Mouse (Mus musculus) brain, embryonic 18.5 days (tissue): ENCODE results near the gene Clcn3.
"Not testable (repeated sequence)": the region's sequence is repeated elsewhere in the genome, so short reads cannot be mapped to it uniquely, and the experiment has no call there.

Experiments
- DNase-seq: peaks from one replicate; pipeline ENCODE4 v3.0.0-alpha.2; 2012; ENCODE audit warnings: low read depth, low spot score

Clcn3 gene

DNA sequence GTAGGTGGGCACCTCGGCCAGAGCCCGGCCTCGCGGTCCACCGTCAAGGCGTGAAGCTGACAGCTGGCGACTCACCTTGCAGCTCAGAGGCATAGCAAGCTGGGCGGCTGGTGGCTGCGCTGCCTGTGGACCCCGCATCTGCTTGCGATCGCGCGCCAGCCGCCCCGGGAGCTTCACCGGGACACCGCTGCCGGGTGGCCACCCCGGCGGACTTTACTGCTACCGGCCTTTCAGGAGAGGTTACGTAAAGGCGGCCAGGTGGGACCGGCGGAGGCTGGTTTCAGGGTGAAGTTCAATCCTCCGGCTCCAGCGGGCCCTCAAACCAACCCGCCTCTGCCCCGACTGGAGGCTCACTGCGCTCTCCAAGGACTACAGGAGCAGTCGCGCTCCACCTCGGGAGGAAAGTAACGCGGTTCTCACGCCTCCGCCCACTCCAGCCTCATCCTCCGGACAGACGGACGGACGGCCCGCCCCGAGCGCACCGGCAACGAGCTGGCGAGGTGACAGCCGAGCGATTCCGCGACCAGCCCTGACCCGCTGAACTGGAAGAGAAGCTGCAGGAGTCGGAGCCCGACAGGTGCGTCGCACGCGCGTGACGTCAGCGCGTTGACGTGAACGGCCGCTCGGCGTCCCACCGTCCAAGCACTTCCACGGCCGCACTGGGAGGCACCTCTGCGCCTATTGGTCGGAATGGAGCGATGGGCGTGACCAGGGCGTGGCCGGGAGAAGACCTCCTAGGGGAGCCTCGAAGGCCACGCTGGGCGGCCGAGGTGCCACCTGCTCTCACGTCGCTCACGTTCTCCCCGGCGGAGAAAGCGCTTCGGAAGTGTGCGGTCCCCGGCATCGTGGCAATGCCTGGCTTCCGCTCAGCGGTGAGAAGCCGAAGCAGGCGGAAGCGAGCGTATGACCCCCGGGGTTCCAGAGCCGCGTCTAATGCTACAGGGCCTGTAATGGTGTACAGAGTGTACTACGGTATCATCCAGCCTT, at the start of gene Clcn3:
TSS of gene Clcn3 (minus strand) at position 600 of the 987 bp plus-strand sequence.
- peak; percentile 94 for DNase-seq

- DNase-seq: no peak
These were observed 13.4 kb upstream of the Clcn3 start for GRCm38 (mm10) chr8:60996468-60996867.

GRCm38 (mm10) chr8:60993639-60993986, 10.5 kb upstream of the Clcn3 start:
- DNase-seq: no peak

GRCm38 (mm10) chr8:60992910-60993638, 10.0 kb upstream of the Clcn3 start, which contains the start of gene Nek1:
Gene Nek1 (plus strand): TSS chr8:60993195.
- peak; percentile 92 for DNase-seq

DNA sequence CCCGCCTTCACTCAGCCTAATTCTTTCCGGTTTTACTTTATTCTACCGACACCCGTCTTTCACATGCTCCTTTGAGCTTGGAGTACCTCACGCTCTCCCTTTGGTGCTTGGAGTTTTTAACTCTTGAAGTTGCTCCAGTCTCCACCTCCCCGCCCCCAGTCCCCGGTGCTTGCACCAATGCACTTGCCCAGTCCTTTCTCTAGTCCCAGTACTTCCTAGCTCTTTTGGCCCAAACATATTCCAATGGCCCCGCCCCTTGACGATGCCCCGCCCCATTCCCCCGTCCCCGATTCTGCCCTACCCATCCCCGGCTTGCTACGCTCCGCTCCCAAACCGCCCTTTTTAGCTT, 9.4 kb upstream of the Clcn3 start:
- no peak for DNase-seq

DNA sequence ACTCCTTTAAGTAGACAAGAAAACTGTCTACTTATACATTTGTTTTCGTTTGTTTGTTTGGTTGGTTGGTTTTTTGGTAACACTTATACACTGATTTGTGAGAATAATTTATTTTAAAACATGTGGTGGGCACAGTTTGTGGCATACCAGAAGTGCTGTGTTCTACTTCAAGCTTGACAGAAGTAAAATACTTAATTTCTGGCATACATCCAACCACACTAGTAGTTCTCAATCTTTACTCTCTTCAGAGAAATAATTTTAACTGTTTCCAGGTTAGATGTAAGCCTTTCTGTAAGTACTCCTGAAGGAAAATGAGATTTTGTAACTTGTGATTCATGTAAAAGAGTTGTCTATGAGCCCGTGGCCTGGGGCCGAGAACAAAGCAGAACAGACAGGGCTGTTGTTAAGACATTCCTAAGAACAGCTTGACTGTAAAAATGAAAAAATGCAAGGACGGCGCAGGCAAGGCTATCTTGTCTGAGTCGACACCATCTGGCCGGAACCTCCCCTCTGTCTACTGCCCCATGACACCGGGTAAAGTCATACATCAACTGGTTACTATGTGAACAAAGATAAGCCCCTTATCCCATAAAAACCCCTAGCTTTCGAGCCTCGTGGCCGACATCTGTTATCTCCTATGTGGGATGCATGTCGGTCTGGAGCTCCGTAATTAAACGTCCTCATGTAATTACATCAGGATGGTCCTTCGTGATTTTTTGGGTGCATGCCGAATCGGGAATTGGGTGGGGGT, 1.3 kb upstream of the Clcn3 start:
- DNase-seq: not testable (repeated sequence)

GRCm38 (mm10) chr8:60983688-60984079, 584 bp upstream of the Clcn3 start:
- peak; percentile 24 for DNase-seq

GRCm38 (mm10) chr8:60981388-60981787, 1.7 kb downstream of the Clcn3 start:
- no peak for DNase-seq

DNA sequence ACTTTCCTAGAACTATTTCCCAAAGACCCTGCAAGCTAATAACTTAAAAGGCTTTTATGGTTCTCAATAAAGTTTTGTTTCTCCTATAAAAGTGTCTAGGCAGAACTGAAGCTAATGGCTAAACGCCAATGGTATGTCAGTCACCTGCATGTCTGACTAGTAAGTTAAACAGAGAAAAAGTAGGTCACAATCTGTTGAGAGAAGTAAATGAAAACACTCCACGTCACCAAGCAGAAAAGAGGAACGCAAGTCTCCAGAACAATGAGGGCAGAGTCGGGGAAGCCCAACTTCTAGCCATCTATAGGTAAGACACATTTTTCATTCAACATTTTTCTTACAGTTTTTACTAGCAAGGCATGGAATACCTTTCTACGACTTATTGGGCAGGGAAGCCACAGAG, 4.6 kb downstream of the Clcn3 start:
- no peak for DNase-seq

DNA sequence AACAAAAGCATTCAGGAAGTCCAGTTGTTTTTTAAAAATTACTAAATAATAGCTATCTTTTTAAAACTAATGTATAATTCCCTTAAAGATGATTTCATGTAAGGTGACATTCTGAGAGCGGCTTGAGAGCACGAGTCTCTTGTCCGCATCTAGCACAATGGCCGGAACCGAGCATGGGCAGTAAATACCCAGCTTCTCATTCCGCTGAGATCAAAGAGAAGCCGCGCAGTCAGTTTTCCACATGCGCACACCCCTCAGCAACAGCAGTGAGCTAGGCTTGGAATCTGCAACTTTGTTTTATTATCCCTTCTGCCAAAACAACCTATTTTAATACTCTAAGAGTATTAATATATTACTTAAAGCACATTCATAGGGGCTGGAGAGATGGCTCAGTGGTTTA, 6.3 kb downstream of the Clcn3 start:
- no peak for DNase-seq

GRCm38 (mm10) chr8:60974837-60975236, 8.3 kb downstream of the Clcn3 start:
- DNase-seq: no peak

- no peak for DNase-seq
These were observed 9.7 kb downstream of the Clcn3 start for GRCm38 (mm10) chr8:60973448-60973847.

- no peak for DNase-seq
These were observed 11.3 kb downstream of the Clcn3 start for GRCm38 (mm10) chr8:60971808-60972207.

- DNase-seq: no peak
These were observed 14.0 kb downstream of the Clcn3 start for GRCm38 (mm10) chr8:60969091-60969490.

DNA sequence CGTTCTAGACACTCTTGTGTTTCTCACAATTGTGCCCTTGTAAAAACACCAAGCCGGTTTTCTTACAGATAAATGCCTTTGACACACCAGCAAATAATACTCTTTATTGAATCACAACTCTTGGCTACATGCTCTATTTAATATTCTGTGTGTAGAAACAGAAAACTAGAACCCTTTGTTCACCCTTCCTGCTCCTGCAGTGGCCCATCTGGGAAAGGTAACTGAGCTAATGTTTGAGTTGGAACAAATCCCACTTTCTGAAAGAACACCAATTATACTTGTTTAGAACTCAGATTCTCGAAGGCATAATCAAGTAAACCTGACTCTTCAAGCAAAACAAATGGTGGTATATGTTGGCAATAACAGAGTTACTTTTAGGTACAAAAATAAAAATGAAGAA, 17.4 kb downstream of the Clcn3 start:
- DNase-seq: no peak

DNA sequence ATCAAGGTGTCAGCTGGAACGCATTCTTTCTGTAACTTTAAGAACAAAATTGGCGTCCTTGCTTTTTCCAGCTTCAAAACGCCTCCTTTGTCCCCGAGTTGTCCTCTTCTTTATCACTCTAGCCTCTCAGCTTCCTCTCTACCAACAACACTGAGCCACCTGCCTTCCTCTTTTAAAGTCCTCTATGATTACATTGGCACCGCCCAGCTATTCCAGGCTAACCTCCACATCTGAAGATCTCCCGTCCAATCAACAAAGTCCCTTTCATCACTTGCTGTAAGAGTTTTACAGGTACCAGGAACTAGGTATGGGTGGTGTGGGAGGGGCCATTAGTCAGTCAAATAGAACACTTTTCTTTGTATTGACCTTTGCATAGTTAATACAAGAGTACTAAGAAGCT, 17.8 kb downstream of the Clcn3 start:
- DNase-seq: no peak

DNA sequence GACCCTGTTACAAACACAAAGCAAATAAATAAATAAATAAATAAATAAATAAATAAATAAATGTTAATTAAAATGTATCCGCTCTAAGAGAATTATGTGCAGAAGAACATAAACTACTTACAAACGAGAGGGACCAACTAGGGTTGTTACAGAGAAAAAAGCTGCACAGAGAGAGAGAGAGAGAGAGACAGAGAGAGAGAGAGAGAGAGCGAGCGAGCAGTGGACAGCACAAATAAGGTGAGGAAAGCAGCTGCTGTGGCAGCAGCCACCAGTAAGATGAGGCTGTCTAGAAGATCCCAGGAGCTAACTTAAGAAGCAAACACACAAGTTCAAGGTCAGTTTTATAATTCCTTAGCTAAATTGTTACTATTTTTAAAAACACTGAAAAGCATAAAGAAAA, 18.6 kb downstream of the Clcn3 start:
- DNase-seq: no peak

GRCm38 (mm10) chr8:60963931-60964330, 19.2 kb downstream of the Clcn3 start:
- no peak for DNase-seq

GRCm38 (mm10) chr8:60962763-60963162, 20.3 kb downstream of the Clcn3 start:
- DNase-seq: no peak

DNA sequence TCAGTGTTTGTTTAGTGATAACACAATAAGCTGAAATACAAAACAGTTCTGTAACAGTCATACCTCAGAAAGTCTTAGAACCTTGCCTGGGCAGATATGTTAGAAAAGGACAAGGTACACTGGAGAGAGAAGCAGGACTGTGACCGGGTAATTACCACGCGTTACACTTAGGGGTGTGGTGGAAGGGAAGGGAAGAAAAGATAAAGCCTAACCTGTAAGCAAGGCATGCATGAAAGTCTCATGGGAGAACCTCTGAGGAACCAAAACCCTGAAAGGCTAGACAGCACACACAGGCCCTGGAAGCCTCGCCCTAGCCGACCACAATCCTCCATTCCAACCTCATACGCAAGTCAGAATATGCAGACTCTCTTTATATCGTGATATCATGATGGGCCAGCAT, 26.3 kb downstream of the Clcn3 start:
- DNase-seq: no peak

DNA sequence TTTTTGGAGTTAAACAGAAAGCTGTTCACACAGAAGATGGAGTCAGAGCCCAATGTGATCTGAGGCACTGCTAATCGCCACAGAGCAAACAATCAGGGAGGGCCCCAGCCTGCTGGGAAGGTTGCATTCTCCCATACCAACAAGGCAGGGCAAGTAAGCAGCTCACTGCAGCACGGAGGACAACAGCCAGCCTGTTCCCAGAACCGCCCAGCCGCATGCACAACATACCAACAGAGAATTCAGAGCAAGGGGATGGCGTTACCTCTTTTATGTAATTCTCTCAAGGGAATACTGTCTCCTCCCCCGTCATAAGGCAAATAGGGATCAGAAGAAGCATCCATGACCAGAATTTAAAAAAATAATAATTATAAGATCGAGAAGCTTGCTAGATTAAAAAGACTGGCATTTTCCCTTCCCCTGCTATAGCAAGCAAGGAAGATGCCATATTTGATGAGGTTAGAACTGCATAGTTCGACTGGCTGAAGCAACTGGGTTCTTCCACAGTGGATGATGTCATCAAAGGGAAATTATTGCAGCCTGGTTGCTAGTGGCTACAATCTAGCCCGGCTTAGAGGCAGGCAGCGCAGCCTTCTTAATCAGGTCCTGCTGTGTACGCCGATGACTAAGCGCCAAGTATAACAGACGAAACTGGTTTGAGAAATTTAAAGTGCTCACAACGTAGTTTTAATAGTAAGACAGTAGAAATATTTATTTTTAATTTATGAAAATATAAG, 28.7 kb downstream of the Clcn3 start:
- peak; percentile 81 for DNase-seq
